Mouse (Mus musculus): ENCODE results near the gene Ap1g1. TPM values are rescaled to one million over a fixed set of nuclear protein-coding genes. Genes with fewer than 3 reads are reported as not detected.

Ap1g1 gene
- total RNA-seq, 1 experiment from 2014 or later: 91.7 TPM

- DNase-seq: no peak
Measured at GRCm38 (mm10) chr8:109780548-109780947, 2.2 kb downstream of the Ap1g1 start.

GRCm38 (mm10) chr8:109790938-109791337 lies 12.6 kb downstream of the Ap1g1 start:
- no peak for DNase-seq

GRCm38 (mm10) chr8:109795166-109795565 lies 16.8 kb downstream of the Ap1g1 start:
- no peak for DNase-seq

GRCm38 (mm10) chr8:109798721-109799120 lies 20.4 kb downstream of the Ap1g1 start:
- no peak for DNase-seq

GRCm38 (mm10) chr8:109799245-109799644 lies 20.9 kb downstream of the Ap1g1 start:
- no peak for DNase-seq

GRCm38 (mm10) chr8:109800325-109800724 lies 22.0 kb downstream of the Ap1g1 start:
- no peak for DNase-seq

GRCm38 (mm10) chr8:109803211-109803610 lies 24.9 kb downstream of the Ap1g1 start:
- no peak for DNase-seq

- no peak for DNase-seq
Measured at GRCm38 (mm10) chr8:109803801-109804200, 25.4 kb downstream of the Ap1g1 start.

GRCm38 (mm10) chr8:109806522-109806921 lies 28.2 kb downstream of the Ap1g1 start:
- no peak for DNase-seq

GRCm38 (mm10) chr8:109807401-109808119 lies 29.2 kb downstream of the Ap1g1 start:
- no peak for DNase-seq

- no peak for DNase-seq
Measured at GRCm38 (mm10) chr8:109808120-109808447, 29.7 kb downstream of the Ap1g1 start.

GRCm38 (mm10) chr8:109810434-109810833 lies 32.1 kb downstream of the Ap1g1 start:
- peak; percentile 34 for DNase-seq

GRCm38 (mm10) chr8:109815268-109815667 lies 36.9 kb downstream of the Ap1g1 start:
- no peak for DNase-seq

- no peak for DNase-seq
Measured at GRCm38 (mm10) chr8:109817933-109818332, 39.6 kb downstream of the Ap1g1 start.

- no peak for DNase-seq
Measured at GRCm38 (mm10) chr8:109823561-109823960, 45.2 kb downstream of the Ap1g1 start.

GRCm38 (mm10) chr8:109839822-109840221 lies 61.5 kb downstream of the Ap1g1 start:
- no peak for DNase-seq

- DNase-seq: no peak
Measured at GRCm38 (mm10) chr8:109842468-109842867, 64.1 kb downstream of the Ap1g1 start.

- no peak for DNase-seq
Measured at GRCm38 (mm10) chr8:109847866-109848265, 69.5 kb downstream of the Ap1g1 start.

GRCm38 (mm10) chr8:109848981-109849380 lies 70.6 kb downstream of the Ap1g1 start:
- no peak for DNase-seq

GRCm38 (mm10) chr8:109853423-109853822 lies 75.1 kb downstream of the Ap1g1 start:
- peak; percentile 38 for DNase-seq

GRCm38 (mm10) chr8:109854522-109854921 lies 76.2 kb downstream of the Ap1g1 start:
- DNase-seq: no peak

- no peak for DNase-seq
Measured at GRCm38 (mm10) chr8:109855451-109855850, 77.1 kb downstream of the Ap1g1 start.

GRCm38 (mm10) chr8:109863398-109863797 lies 85.0 kb downstream of the Ap1g1 start:
- peak; percentile 6 for DNase-seq

GRCm38 (mm10) chr8:109864798-109865197 lies 86.4 kb downstream of the Ap1g1 start:
- DNase-seq: no peak

GRCm38 (mm10) chr8:109865536-109865935 lies 87.2 kb downstream of the Ap1g1 start:
- no peak for DNase-seq

Measured in adrenal gland, postnatal 25 days (tissue).